Mouse (Mus musculus): ENCODE data around the gene Uxt. TPM values are rescaled to one million over a fixed set of nuclear protein-coding genes. Genes with fewer than 3 reads are reported as not detected.

The Uxt gene
- total RNA-seq, 2 experiments from 2014 or later: 10.3 to 12.9 TPM

DNA sequence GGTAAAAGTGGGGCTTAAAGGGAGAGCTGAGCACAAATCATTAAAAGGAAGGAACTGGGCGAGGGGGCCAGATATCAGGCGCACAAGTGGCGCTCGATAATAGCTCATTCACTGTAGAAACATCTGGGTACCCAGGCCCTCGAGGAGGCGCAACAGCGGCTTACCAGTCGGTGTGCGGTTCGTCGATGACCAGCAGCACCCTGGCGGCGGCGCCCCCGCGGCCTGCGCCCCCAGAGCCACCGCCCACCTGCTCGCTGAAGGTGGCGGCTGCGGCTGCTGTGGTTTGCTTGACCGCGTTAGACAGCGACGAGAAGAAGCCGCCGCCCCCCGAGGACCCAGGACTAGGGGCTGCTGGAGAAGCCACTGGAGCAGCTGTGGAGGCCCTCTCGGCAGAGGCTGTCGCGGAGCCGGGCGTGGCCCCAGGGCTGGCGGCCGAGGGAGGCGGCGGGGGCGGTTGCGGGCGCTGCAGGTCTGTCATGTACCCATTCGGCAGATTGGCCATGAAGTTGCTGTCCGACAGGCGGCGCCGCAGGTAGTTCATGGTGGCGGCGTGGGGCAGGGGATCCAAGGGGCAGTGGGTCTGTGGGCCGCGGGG lies 41.5 kb downstream of the Uxt start:
- intact Hi-C loops (cut with DNase I): no loop called here
- TF ChIP-seq CTCF (IDR thresholded peaks at IDR 0.05): no peak; the same call in 1 of the 2 replicates
- Histone ChIP-seq H3K4me3 (peak overlapping the region; percentile 60), H3K27ac (peak overlapping the region; percentile 89)
- no peak for DNase-seq (ENCODE audit: extremely low spot score in 1 of 2, low spot score in 2 of 2)

DNA sequence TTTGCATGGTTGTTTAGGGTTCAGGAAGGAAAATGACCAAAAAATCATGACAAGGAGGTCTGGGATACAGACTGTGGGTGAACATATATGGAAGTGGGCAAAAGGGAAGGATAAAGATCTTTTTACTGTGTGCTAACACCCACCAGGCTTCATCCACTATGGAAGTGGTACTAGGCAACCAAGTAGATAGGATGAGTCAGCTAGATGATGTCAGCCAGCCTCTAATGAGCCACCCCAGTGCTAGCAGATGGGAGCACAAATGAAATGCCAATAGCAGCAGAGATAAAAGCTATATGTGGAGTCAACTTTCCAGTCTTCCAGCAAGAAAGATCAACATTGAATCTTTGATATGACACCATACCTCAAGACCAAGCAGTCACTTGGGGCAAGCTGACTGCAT lies 46.7 kb downstream of the Uxt start:
- no peak for DNase-seq (ENCODE audit: extremely low spot score in 1 of 2, low spot score in 2 of 2)
- H3K4me3 ChIP-seq: no peak overlapping the region
- TF ChIP-seq CTCF (IDR thresholded peaks at IDR 0.05): no peak
- intact Hi-C loops (cut with DNase I): no loop called here
- no peak overlapping the region for H3K27ac ChIP-seq

DNA sequence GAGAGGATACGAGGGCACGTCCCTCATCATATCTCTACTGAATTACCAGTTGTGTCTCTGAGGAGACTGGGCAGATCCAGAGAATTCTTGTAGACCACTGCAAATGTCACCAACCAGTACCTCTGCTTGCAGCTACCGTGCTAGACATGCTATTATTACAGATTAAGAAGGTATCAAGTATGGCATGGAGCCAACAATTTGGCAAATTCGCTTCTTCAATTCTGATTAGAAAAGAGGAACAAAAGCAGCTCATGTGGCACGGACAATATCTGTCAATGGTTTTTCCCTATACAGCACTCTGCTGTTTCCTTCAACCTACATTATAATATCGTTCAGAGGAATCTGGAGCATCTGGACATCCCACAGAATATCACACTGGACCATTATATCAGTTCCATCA lies 48.1 kb downstream of the Uxt start:
- Histone ChIP-seq H3K27ac (no peak overlapping the region), H3K4me3 (no peak overlapping the region)
- intact Hi-C loops (cut with DNase I): no loop called here
- TF ChIP-seq CTCF (IDR thresholded peaks at IDR 0.05): no peak
- DNase-seq (ENCODE audit: extremely low spot score in 1 of 2, low spot score in 2 of 2): no peak

DNA sequence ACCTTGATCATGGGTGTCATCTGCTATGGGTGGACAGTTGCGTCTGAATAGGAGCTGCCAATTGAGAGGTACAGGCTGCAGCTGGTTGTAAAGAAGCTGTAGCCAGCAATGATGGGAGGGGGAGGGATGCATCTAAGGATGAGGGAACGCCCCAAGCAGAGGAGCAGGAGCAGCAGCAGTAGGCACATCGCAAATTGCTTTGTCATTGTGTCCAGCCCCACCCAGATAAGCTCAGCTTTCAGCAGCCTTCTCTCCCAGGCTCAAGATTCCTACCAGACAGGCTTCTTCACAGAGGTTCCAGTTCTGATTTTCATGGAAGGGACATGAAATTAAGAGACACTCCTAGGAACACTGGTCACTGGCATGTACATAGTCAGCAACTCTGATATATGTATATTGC lies 51.7 kb downstream of the Uxt start:
- intact Hi-C loops (cut with DNase I): no loop called here

More for the DNA sequence above, 51.7 kb downstream of the Uxt start:
- no peak overlapping the region for H3K27ac ChIP-seq
- no peak for TF ChIP-seq CTCF (IDR thresholded peaks at IDR 0.05)
- no peak for DNase-seq (ENCODE audit: extremely low spot score in 1 of 2, low spot score in 2 of 2)
- H3K4me3 ChIP-seq: no peak overlapping the region

Other genes starting within 250 kb of the Uxt start
- gene Araf, start 164.2 kb downstream of the Uxt start, total RNA-seq (2021): 100 to 1,000 TPM; 172 to 180 TPM
- gene Timp1, start 91.9 kb downstream of the Uxt start, total RNA-seq (2021): 1 to 10 TPM; 1.0 to 1.3 TPM
- gene Syn1, start 41.0 kb downstream of the Uxt start, total RNA-seq (2021): 100 to 1,000 TPM; 542 to 553 TPM
- 10 to 100 TPM; 15.9 to 19.1 TPM for gene Cfp, start 30.5 kb downstream of the Uxt start, total RNA-seq (2021)
- 10 to 100 TPM; 55.4 to 56.8 TPM for gene Elk1, start 11.4 kb downstream of the Uxt start, total RNA-seq (2021)
- 10 to 100 TPM in 1 of 2 experiments, 1 to 10 TPM in 1; 9.0 to 10.1 TPM for gene Zfp182, start 100.3 kb upstream of the Uxt start, total RNA-seq (2021)
- not detected for gene Spaca5, start 106.4 kb upstream of the Uxt start, total RNA-seq (2021)
- 1 to 10 TPM; 3.1 to 4.1 TPM for gene Zfp300, start 127.5 kb upstream of the Uxt start, total RNA-seq (2021)
- gene Ssxa1, start 153.8 kb upstream of the Uxt start, total RNA-seq (2021): not detected
- gene Gm21876, start 213.6 kb upstream of the Uxt start, total RNA-seq (2021): not detected

Measured in left cerebral cortex, adult 2 months (tissue).